Mouse (Mus musculus): ENCODE measurements at regions not wholly inside any gene's neighbourhood (a gene's known extent, or its start where the extent isn't known, plus 50 kb on each side); places are given as distances from the start of the nearest gene placed in this dataset.

- no peak for TF ChIP-seq POLR2A (IDR thresholded peaks at IDR 0.05; ENCODE audit: low read depth, low read length)
- TF ChIP-seq CTCF (IDR thresholded peaks at IDR 0.05; ENCODE audit: extremely low read depth, insufficient read length, insufficient replicate concordance, low read depth, low read length) = no peak
Observed at GRCm38 (mm10) chr3:38073946-38074345, 349.7 kb upstream of the Gm5148 start.
